Mouse (Mus musculus) embryo, embryonic 9.5 days (tissue): ENCODE data around the gene Nostrin.

Source experiments
- DNase-seq: peaks from one replicate; pipeline ENCODE4 v3.0.0-alpha.2; 2017; ENCODE audit errors: extremely low spot score

The Nostrin gene

GRCm38 (mm10) chr2:69129425-69130210, 6.0 kb upstream of the Nostrin start:
- DNase-seq = no peak

DNA sequence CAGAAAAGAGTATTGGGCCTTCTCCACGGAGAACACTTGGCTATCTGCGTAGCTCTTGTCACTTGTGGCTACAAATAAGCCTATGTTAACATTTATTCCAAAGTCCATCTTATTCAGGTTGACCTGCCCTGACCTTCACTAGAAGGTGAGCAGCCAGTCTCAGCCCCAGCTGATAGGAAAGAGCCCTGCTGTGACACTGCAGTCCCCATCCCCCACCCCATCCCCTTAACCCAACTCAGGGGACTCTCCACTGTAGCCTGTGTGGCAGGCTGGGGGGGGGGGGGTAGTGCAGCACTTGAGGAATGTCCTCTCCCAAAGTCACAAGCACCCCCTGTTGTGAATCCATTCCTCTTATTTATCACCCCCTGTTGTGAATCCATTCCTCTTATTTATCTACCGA, 3.6 kb upstream of the Nostrin start:
- no peak for DNase-seq

DNA sequence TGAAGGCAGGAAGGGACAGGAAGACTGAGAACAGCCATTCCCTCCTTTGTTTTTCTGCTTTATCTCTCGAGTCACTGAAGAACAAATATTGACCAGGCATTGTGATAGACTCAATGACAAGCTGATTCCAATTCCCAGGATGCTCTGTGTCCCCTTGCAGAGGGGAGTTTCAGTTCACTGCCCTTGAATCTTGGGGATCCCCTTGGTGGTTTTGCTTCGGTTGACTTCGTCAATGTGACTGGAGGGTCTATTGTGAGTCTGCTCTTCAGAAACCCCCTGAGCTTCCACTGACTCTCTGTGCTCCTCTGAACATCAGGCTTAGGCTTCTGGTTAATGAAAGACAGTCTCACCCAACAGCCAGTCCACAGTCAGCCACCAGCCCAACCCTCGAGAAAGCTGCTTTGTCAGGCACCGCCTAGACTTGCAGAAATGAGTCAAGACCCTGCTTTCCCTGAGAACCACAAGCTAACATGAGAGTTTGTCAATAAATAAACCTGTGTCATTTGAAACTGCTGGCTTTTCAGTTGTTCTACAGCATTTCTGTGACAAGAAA, 3.0 kb upstream of the Nostrin start:
- no peak for DNase-seq

GRCm38 (mm10) chr2:69134186-69134585, 1.4 kb upstream of the Nostrin start:
- DNase-seq = no peak

DNA sequence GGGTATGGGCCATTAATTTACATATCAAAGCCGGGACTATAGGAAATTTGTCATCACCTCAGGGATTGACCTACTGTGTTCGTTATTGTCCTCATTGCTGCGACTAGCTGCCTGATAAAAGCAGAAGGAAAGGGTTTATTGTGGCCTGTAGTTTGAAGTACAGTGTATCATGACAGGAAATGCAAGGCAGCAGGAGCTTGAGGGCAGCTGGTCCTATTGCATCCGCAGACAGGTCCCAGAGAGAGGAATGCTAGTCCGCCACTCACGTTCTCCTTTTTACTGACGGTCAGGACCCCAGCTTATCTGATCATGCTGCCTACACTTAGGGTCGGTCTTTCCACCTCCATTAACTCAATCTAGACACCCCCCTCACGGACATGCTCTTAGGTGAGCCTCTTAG, 663 bp upstream of the Nostrin start:
- no peak for DNase-seq

- DNase-seq = no peak
Observed at GRCm38 (mm10) chr2:69137406-69138084, 1.9 kb downstream of the Nostrin start.

DNA sequence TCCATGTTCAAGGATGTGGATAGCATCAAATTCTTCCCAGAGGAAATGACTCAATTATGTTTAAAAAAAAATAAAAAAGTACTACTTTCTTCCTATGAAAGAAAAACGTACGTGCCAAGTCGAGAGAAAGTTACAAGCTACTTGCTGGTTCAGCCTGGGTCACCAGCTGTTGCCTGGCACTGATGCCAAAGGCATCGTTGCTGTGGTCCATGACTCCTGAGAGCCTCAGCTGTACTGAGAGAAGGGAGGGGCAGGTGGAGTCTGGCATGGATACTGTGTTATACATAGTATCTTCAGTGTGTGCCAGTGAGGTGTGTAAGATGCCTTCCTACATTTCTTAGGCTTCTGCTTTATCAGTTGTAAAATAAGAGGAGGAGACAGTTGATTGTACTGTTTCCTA, 3.2 kb downstream of the Nostrin start:
- DNase-seq = no peak

DNA sequence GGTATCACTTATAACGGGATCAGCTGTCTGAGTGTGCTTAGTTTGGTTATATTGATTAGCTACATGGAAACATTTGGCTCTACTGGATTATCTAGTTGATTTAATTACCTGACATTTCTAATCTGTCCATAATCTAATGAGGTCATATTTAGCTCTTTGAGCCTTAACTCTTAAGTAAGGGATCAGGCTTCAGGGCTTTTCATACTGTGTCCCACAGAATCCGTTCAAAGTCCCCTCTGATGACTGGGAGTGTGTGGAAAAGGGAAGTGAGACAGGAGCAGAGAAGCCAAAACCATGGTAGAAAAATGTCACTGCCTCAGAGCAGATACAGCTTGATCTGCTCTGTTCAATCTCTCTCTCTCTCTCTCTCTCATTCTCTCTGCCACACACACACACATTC, 4.6 kb downstream of the Nostrin start:
- no peak for DNase-seq

DNA sequence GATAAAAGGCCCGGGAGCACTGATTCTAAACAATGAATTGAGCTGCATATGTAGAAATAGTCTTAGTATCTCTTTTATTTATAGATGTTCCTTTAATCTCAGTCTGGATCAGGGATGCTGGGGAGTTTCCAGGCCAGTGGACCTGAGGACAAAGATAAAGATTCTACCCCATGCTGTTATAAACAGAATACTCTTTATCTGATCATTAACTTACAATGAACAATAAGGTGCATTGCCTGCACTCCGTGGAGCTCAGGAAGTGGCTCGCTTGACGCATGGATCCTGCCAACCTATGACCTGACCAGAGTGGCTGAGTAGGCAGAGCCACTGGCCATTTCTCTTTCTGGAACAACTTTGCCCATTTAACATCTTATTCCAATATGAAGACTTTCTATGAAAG, 5.2 kb downstream of the Nostrin start:
- no peak for DNase-seq

DNA sequence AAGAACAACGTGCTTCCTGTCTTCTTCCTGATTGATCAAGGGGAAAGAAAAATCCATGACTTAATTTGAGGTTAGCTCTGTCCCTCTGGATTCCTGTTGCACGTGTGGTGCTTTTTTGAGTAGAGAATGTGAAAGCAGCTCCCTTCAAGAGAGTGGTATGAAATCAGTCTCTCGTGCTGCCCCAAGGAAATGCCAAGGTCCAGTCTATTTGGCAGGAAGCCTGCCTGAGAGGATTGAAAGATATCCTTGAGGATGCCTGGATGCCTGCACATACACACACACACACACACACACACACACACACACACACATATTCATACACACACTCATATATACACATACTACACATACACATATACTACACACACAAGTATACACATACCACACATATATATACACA, 13.1 kb downstream of the Nostrin start:
- DNase-seq = no peak

DNA sequence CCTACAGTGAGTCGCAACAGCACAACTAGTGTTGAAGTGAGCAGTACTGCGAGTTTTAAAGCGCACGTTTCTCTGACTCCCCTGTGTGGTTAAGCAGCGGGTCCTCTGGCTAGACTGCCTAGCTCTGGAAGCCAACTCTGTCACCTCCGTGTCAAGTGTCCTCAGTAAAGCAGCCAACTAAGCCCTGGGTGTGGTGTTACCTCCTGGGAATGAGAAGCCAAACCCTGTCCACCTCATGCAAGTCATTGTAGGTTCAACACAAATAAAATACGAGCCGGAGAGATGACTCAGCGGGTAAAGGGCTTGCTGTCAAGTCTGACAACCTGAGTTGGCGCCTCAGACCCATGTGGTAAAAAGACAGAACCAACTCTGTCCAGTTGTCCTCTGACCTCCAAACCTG, 13.6 kb downstream of the Nostrin start:
- no peak for DNase-seq

GRCm38 (mm10) chr2:69150841-69151240, 15.2 kb downstream of the Nostrin start:
- DNase-seq = no peak

- DNase-seq = no peak
Observed at GRCm38 (mm10) chr2:69155861-69156260, 20.3 kb downstream of the Nostrin start.

- no peak for DNase-seq
Observed at GRCm38 (mm10) chr2:69156283-69156682, 20.7 kb downstream of the Nostrin start.

DNA sequence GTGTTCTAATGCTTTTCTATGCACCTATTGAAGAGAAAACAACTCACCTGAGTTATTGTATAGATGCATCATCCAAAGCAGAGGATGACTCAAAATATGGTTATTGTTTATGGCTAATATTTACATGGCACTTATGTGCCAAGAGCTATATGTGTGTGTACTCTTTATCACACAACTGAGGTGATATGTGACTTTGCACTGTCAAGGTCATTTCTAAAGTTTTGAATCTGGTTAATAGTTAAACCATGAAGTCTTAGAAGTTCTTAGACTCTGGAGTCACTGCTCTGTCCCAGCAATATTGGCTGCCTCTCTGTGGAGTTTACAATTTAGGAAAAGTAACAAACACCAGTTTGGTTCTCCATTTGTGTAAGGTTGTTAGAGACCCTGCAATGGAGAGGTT, 23.3 kb downstream of the Nostrin start:
- no peak for DNase-seq

DNA sequence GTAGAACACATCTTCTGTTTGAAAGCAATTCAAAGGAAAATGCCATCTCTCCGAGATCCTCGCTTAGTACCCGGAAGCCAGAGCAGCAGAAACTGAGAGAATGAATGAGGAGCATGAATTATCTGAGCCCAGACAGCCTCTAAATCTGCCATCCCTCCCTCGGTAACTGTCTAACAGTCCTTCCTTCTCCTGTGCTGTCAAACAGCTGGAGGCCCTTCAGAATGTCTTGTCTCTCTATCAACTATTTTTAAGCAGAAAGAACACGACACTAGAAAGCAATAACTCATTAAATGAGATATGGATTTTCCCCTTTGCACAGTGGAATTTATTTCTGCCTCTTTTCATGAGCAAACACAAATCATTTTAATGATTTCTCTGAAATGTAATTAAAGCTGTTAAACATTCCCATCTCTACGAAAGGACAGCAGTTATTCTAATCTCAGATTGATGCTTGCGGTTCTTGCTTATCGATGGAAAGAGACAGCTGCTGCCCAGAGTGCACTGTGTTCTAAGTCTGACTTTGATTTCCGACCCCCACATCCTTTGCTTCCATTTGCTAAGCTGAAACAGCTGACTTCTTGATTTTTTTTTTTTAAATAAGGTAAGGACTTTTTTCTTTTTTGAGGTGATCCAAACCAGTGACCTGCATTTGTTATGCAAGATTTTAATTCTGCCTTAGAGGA, 34.9 kb downstream of the Nostrin start:
- DNase-seq = no peak

- no peak for DNase-seq
Observed at GRCm38 (mm10) chr2:69175296-69175695, 39.7 kb downstream of the Nostrin start.

GRCm38 (mm10) chr2:69179721-69180120, 44.1 kb downstream of the Nostrin start:
- DNase-seq = no peak

GRCm38 (mm10) chr2:69187990-69188389, 52.4 kb downstream of the Nostrin start:
- DNase-seq = no peak

- no peak for DNase-seq
Observed at GRCm38 (mm10) chr2:69188732-69189131, 53.1 kb downstream of the Nostrin start.

GRCm38 (mm10) chr2:69189222-69189621, 53.6 kb downstream of the Nostrin start:
- DNase-seq = no peak

DNA sequence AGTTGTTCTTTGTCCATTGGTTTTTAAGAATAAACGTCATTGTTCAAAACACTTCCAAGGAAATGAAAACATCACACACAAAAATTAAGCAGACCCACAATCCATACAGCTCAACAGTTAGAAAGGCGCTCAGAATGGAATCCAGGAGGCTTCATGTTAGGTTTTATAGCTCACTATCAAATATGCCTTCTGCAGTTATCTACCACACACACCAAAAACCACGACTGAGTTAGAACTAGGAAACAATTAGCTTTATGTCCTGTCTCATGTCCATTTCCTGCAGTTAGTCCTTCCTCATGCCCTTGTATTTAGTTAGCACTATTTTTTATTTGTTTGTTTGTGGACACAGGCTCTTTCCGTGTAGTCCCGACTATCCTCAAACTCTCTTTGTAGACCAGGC, 55.5 kb downstream of the Nostrin start:
- DNase-seq = no peak

DNA sequence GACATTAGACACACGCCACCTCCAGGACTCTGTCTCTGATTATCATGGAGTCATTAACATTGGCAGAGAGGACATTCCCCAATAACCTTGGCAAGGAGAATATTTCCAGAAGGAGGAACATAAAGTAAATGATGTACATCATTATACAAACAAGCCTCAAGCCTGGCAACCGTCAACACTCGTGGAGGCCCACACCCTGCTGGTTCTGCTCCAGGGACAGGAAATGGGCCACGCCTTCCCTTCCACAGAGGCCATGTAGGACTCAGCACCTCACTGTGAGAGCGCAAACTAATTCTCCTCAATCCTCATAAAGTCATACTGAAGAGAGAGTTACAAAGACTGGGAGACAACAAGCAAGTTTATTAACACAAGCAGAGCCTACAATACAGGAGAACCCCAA, 58.0 kb downstream of the Nostrin start:
- no peak for DNase-seq
